Mouse (Mus musculus) monocyte, adult 2 months (primary cell): ENCODE results near the gene Camta1.

Source experiments
- DNase-seq, 2 experiments: peaks; one replicate each; pipeline ENCODE4 v3.0.0; 2022; ENCODE audit warnings: low spot score in 2 of 2, low read depth in 1 of 2

Gene Camta1

DNA sequence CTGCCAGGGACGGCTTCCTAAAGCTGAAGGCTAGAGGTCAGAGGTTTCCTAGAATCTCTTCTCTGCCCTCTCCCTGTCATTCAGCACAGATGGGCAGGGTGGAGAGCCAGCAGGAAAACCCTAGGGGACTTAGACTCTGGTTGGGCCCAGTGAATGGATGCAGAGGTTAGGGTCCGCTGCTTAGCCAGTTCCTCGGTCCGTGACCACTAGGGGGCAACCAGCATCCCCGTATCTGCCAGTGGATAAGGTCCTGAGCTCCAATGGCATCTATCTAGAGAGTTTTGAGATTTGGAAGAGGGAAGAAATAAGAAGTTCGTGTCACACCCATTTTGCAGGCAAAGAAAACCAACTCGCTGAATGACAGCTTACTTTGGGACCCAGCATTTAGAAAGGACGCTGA, 251.4 kb downstream of the Camta1 start:
- no peak for DNase-seq

GRCm38 (mm10) chr4:151604907-151605306, 256.8 kb downstream of the Camta1 start:
- DNase-seq, result no peak

- DNase-seq, result no peak
Measured at GRCm38 (mm10) chr4:151604481-151604880, 257.2 kb downstream of the Camta1 start.

GRCm38 (mm10) chr4:151603586-151603985, 258.1 kb downstream of the Camta1 start:
- DNase-seq, result no peak

GRCm38 (mm10) chr4:151595116-151595515, 266.6 kb downstream of the Camta1 start:
- no peak for DNase-seq

GRCm38 (mm10) chr4:151593042-151593441, 268.6 kb downstream of the Camta1 start:
- DNase-seq, result no peak

DNA sequence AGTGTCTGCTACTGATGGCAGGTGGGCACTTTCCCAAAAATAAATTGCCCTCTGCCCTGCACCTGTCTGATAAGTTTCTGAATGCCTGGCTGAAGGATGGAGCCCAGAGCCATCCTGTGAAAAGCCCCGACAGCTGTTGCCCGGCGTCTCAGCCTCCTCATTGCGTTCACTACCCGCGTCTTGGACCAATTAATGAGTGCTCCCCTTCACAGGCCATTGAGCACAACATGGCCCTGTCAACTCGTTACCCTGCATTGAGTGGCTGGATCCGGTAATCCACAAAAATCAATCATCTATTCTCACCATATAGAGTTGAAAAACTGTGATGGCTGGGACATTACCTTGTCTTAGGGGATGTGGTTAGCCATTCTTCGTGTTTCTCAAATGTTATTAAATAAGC, 275.6 kb downstream of the Camta1 start:
- DNase-seq, result no peak

DNA sequence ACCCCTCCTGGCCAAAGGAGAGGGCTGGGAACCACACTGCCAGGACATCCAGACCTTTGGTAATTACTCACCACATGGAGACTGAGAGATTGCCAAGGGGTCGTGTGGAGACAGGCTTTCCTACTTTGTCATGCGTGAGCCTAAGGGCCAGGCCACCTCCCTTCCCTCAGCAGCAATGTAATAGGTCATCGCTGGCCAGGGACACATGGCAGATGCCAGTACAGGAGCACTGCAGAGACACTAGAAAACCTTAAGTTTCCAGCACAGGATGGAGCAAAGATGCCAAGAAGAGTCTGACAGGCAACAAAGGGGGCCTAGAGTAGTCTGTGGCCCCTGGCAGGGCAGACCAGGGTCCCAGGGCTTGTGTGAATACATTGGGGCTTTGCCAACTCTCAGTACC, 283.7 kb downstream of the Camta1 start:
- no peak for DNase-seq

DNA sequence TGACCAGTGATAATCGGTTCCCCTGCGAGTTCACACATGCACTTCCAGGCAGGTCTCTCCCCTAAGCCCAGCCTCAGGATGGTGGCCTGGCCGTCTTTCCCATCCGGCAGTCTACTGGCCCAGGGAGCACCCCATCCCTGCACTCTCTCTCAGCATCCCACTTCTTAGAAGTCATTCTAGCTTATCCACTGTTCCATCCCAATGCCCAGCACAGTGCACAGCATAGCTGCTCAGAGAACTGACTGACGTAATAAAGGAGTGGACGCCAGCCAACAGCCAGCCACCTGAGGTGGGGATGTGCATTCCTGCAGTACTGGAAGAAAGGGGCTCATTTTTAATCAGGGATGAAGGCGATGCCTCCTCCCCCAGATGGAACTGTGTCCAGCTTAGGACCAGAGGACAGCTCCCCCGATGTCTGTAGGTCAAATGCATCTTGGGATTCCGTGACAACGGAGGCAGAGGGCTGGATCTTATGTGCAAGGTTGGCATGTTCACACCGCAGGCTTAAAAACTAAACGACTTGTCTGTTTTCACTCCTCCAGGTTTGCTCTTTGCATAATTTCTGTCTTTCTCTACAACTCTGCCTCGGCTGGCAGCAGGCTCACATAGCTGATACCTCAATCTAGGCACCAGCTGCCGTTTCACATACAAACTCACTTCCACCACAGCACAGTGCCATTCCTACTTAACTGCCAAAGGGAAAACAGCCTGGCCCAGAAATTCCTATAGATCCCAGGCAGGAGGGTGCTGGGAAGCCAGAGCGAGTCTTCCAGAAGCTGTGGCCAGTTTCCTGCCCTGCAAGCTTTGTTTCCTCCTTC, 285.2 kb downstream of the Camta1 start:
- DNase-seq, result no peak

- DNase-seq, result no peak
Measured at GRCm38 (mm10) chr4:151572716-151573115, 289.0 kb downstream of the Camta1 start.

DNA sequence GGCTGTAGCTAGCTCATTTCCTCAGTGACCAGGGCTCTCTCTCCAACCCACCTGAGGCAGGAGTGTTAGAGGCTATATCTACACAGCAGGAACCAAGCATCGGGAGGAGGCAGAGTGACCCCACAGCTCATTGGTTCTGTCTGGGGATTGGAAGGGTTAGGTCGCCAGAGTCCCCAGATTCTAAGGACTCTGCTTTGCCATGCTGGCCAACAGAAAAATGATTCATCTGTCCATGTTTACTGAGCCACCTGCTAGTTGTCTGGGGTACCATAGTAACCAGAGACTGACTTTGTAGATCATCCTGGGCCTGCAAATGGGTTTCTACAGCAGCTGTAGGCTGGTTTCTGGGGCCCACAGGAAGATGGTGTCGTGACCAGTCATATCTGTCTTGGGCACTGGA, 292.1 kb downstream of the Camta1 start:
- DNase-seq, result no peak

- no peak for DNase-seq
Measured at GRCm38 (mm10) chr4:151568887-151569286, 292.8 kb downstream of the Camta1 start.

- DNase-seq, result no peak
Measured at GRCm38 (mm10) chr4:151567105-151567504, 294.6 kb downstream of the Camta1 start.

GRCm38 (mm10) chr4:151555505-151555904, 306.2 kb downstream of the Camta1 start:
- DNase-seq, result no peak

DNA sequence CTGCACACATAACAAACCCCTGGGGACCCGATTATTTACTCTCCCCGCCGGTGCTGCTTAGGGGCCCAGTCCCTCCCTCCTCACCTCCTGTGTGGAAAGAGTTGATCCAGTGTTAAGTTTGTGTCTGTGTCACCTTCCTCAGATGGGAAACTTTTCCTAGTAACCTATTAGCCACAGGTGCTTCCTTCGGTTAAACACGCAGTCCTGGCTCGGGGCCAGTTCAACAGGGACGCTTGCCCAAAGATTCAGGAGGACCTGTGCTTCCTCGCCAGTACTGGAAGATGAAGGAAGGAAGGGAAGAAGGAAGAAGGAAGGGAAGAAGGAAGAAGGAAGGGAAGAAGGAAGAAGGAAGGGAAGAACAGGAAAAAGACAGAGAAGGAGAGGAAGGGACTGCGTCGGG, 312.2 kb downstream of the Camta1 start:
- no peak for DNase-seq

DNA sequence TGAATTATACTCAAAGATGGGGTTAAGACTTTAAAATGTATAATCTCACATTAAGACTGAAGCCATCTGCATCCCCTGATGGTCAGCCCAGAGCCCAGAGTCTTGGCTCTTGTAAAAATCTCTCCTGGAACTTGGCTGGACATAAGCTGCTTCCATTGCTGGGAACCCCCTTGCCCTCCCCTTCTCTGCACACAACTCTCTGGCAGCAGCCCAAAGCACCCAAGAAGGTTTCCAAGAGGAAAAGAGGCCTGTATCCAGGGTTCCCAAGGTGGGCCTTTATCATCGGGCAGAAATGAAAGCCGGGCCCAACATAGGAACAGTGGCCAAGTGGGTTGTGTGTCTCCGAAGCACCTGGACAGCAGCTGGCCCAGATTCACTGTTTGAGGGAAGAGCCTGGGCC, 316.2 kb downstream of the Camta1 start:
- DNase-seq, result no peak

DNA sequence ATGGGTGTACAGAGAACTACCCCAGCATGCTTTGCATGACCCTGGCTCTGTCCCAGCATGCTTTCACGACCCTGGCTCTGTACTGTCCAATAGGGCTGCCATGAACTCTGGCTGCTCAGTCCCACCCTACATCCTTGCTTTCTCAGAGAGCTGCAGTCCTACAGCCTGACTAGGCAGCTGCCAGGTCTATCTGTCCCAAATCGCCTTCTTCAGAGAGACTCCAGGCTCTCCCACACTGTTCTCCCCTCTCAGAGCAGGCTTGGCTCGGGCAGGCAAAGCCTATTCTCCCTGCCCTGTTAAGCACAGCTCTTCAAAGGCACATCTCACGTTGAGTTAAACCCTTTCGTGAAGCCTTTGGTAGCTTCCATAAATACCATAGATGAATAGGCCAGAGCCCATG, 317.5 kb downstream of the Camta1 start:
- no peak for DNase-seq

- no peak for DNase-seq
Measured at GRCm38 (mm10) chr4:151540546-151540945, 321.1 kb downstream of the Camta1 start.

DNA sequence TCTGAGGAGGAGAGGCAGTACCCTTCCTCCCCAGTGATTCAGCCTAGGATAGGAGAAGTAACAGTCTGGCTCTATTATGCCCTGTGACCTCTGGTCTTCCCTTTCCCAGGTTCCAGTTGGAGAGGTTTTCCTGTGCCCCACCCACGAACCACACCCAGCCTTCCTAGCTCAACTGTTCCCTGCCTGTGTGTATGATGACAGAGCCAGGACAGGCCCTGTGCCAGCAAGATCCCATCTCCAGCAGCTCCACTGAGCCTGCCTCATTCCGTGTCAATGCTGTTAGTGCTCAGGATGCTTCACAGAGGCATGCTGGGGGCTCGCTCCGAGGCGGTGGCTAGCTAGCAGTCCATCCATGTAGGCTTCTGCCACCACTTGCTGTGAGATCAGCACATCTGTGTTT, 321.8 kb downstream of the Camta1 start:
- DNase-seq, result no peak

DNA sequence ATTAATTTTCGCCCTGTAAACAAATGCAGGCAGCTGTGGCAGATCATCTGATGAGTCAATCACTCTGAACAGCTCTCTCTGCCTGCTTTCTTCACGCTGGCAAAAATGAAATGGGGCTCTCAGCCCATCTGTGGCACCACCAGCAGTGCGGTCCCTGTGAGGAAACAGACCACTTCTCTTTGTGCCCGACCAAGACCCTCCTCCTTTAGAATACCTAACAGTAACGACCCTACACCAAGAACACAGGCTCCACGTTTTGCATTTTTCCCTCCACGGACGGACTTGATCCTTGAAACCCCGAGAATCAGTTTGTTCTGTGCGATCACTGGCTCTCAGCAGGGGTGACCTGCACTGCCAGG, 322.5 kb downstream of the Camta1 start:
- no peak for DNase-seq

DNA sequence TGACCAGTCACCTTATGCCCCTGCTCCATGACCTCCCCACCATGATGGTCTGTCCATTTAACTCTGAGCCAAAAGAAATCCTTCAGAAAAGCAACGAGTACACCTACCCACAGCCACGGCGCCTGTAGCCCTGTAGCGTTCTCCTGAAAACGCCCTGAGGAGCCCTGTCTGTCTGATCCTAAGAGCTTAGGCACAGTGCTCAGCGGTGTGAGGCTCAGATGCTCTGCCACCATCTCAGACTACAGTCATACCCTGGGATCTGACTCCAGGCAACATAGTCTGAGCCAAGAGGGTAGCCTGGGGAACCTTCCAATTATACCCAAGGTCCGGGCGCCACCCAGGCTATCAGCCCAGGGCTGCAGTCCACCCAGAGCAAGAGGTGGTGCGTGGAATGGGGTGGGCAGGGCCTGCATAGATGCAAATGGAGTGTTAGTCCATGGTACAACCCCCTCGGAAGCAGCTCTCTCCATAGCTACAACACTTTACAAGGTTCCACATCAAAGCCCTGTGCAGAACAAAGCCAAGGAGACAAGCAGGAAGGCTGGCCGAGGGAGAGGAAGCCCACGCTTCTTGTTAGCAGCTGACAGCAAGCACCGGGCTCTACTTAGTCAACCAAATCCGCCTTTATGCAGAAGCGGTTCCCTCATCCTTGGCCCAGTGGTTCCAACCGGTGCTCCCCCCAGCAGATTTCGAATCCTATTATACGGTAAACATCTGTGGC, 323.1 kb downstream of the Camta1 start:
- no peak for DNase-seq

- DNase-seq, result no peak
Measured at GRCm38 (mm10) chr4:151535916-151536450, 325.7 kb downstream of the Camta1 start.
